Mouse (Mus musculus): ENCODE results near the gene Chdh.

Gene Chdh

DNA sequence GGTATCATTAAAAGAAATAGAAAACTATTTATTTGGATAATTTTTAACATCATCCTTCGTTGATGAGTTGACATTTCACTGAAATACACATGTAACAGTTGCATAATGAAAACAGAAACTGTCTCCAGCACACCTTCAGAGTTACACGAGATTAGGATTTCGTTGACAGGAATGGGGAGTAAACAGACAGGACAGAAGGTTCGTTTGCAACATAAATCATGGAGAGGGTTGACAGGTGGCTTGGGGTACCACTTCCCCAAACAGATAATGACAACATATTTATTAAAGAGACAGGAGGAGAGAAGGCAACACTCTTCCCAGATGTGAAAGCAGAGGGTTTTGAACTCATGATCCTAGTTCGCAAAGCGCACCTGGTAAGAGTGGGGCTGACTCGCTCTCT lies 46.1 kb downstream of the Chdh start:
- no peak for DNase-seq (ENCODE audit: low spot score in 2 of 2)

DNA sequence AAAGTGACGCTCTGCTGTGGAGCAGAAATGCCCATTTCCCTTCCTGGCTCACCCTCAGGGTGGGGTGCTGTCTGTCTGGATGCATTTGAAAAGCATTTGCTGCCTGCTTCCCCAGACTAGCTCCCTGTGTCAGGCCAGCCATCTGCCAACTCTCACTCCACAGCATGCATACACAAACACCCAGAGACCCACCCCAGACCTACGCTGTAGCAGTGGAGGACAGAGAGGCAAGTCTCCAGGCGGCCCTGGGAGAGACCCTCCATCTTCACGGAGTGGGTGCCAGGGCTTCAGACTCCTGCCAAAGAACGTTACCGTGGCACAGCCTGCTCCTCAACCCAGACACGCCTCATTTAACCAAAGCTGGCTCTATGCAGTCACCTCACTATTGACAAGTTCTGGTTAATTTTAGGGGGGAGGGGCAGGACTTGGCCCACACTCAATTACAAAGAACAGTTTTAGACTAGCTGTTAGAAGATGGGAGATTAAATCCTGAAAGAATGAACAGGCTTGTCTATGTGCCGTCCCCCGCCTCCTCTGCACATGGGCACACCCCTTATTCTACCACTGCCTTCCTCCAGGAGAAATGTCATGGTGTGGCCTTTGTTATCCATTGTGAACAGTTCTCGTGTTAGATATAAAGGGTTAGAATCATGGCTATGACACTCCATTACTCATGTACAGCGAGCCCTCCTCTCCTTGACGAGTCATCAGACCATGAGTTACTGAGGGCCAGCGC lies 47.4 kb downstream of the Chdh start:
- no peak for DNase-seq (ENCODE audit: low spot score in 2 of 2)

DNA sequence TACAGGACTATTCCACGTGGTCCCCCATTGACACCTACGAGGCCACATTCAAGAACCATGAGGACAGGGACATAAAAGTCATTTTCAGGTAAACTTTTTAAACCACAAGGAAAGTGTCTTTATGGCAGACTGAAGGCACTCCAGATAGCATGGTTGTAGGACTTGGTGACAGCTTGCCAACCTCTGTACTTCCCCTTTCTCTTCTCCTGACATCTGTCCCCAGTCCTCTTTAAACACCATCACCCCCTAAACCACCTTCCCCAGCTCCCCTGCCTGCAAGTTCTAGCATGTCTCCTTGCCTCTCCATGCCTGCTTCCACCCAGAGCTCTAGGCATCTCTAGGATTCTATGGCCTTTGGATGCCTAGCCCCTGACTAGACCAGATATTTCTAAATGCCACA lies 56.0 kb downstream of the Chdh start:
- DNase-seq (ENCODE audit: low spot score in 2 of 2) = no peak

DNA sequence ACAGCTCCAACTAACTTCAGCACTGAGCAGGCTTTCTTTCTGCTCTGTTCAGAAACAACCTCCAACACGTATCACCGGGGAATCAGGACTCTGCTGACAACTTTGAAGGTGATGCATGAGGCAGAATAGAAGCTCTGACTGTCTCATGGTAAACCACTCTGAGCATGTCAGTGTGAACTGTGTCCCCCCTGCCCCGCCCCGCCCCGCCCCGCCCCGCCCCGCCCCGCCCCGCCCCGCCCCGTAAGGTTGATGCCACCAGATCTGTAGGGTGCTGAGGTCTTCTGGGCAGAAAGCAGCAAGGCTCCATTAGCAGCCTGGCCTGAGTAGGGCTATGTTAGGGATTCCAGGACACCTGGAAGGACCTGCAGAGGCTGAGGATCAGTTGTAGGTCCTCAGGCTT lies 57.9 kb downstream of the Chdh start:
- DNase-seq (ENCODE audit: low spot score in 2 of 2) = no peak

DNA sequence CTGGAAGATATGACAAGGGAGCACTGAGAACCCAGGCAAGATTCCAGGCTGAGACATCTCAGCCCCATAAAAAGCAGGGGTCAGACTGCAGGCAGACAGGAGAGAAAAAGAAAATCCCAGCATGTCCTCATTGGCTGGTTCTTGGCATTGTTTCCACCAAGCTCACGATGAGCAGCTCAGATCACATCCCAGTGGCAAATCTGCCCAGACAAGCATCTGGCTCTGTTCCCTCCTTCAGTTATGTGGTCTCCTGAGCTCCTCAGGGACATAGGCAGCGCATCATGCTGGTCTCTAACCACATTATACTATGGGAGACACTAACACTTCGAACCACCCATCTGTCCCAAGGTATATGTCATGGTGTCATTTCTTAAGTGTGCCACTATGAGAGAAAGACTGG lies 59.7 kb downstream of the Chdh start:
- no peak for DNase-seq (ENCODE audit: low spot score in 2 of 2)

DNA sequence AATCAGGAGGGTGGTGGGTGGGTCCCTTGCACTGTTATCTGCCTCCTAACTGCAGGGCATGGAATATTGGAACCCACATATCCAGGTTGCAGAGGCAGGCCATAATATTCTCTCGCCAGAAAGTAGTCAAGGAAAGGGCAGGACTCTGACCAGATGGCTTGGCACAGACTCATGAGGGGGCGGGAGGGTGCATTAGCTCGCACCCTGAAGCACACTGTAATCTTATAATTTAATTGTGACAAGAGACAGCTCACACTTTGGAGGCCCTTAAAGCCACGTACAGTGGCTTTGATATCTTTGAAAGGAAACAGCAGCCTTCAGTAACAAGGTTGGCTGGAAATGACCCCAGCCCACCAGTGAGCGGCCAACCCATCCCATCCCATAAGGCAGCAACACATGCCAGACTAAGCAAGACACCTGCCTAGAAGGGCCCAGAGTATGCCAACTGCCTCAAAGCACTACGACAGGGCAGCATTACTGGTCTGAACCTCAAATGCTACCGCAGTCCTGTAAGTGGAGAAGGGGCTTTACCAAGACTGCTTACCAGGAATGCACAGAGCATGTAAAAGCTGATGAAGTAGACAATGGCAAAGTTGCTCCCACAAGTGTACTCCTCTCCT lies 66.6 kb downstream of the Chdh start:
- DNase-seq (ENCODE audit: low spot score in 2 of 2) = no peak

DNA sequence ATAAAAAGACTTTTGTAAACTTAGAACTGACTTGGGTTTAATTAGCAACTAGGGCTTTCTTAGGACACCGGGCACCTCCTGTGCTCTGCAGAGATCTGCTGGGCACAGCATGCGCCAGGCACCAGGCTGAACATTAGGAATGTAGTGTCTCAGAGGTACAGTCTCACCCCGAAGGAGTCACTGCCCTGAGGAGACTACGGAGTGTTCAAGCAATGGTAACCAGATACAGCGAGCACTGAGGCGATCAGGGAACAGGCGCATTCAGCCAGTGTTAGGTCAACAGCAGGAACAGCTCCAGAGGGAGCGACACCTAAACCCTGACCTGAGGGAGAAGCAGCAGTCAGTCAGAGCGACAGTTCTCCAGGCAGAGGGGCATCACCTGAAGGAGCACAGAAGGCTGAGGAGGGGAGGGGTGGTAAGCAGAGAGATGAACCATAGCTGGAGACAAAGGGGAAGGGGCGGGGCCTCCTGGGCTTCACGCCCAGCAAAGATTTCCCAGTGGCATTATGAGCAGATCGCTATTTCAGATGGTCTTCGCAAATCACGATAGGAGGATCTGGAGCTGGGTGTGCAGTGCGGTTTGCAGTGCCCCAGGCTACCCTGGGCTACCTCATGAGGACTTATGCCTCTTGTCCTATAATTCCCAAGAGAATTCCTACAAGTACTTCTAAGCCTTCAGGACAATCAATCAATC lies 69.4 kb downstream of the Chdh start:
- no peak for DNase-seq (ENCODE audit: low spot score in 2 of 2)

DNA sequence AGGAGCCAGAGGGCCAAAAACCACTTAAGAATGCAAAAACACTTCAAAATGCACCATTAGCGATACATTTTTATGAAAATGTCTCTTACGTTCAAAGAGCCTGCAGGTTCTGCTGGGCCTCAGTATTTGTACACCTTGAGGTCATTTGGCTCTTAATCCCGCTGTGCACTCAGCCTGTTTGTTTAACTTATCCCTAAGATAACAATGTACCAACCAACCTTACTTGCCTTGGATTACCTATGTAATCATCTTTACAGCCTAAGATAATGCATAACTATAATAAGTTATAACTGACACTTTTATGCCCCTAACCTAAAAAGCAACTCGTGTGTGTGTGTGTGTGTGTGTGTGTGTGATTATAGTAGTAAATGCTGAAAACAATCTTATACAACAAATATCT lies 70.9 kb downstream of the Chdh start:
- no peak for DNase-seq (ENCODE audit: low spot score in 2 of 2)
